Mouse (Mus musculus) thymus, adult 18-20 months (tissue): ENCODE measurements around the gene Gm17026.
A peak's percentile ranks its signal among the peaks of the same experiment; 100 is the strongest.
"Not testable (repeated sequence)": the region's sequence is repeated elsewhere in the genome, so short reads cannot be mapped to it uniquely, and the experiment has no call there.

Experiments used
- DNase-seq, 2 experiments: peaks; one replicate each; pipeline ENCODE4 v3.0.0; 2022; ENCODE audit warnings: mixed read lengths in 2 of 2

The Gm17026 gene

DNA sequence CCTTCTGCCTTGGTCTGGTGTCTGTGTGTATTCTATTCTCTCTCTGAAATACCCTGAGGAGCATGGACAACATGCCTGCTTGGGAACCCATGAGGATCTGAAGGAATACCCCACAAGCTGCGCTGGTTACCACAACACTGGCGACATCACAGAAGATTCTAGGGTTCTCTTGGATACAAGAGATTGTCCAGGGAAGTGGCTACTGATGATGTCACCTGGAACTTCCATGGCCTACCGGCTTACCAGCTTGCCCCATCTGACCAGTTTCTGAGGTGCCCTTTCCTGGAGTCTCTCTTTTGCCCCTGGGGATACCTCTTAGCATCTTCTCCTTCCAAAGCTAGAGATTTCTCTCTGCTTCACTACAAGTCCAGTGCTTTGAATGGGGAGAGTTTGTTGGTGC, at the start of gene Gm17026:
Gene Gm17026, minus strand, starts transcription at position 101 of the 400 bp plus-strand sequence.
- DNase-seq: not testable (repeated sequence)

DNA sequence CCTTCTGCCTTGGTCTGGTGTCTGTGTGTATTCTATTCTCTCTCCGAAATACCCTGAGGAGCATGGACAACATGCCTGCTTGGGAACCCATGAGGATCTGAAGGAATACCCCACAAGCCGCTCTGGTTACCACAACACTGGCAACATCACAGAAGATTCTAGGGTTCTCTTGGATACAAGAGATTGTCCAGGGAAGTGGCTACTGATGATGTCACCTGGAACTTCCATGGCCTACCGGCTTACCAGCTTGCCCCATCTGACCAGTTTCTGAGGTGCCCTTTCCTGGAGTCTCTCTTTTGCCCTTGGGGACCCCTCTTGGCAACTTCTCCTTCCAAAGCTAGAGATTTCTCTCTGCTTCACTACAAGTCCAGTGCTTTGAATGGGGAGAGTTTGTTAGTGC, 37.4 kb upstream of the Gm17026 start, which contains the start of gene Gm9611:
Gene Gm9611, minus strand, starts transcription at position 101 of the 400 bp plus-strand sequence.
- not testable (repeated sequence) for DNase-seq

DNA sequence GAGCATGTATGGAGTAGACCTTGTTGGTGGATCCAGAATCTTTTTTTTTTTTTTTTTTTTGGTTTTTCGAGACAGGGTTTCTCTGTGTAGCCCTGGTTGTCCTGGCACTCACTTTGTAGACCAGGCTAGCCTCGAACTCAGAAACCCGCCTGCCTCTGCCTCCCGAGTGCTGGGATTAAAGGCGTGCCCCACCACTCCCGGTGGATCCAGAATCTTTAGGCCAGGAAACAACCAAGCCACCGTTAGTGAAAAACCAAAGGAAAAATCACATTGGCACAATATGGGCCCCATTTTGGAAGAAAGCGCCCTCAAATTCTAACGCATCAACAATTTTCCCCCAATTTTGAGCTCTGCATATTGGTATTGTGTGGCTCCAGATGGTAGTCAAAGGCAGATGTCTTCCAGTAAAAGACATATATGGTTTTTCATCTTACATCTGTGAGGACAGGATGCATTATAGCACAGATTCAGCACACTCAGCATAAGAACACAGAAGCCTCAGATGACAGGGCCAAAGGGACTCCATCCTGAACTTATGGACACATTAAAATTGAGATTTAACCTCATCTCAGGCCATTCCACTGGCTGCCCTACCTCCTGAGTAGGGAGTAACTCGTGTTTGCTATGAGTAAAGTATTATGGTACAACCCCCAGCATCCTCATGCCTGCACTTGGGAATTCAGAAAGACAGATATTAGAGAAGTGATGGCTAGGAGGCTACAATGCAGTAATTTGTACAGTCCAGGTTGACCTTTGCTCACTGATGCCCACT, 42.9 kb downstream of the Gm17026 start:
- peak in 1 of 2 experiments; percentile 1 for DNase-seq
